Mouse (Mus musculus) hindbrain, embryonic 11.5 days (tissue): ENCODE data around the gene 9930111J21Rik2. TPM values are rescaled to one million over a fixed set of nuclear protein-coding genes. Genes with fewer than 3 reads are reported as not detected.
"Not testable (repeated sequence)": the region's sequence is repeated elsewhere in the genome, so short reads cannot be mapped to it uniquely, and the experiment has no call there.

Source experiments
- ATAC-seq: fragments of 200-750 bp; cut with Nextera tagmentation; 2 replicates; pipeline ENCODE4 v1.8.0; 2017; ENCODE audit warnings: mild to moderate bottlenecking, moderate TSS enrichment, moderate library complexity; ENCODE audit not compliant: low FRiP score
- DNase-seq: peaks from one replicate; pipeline ENCODE4 v3.0.0-alpha.2; 2015; ENCODE audit warnings: low spot score
- H3K27ac ChIP-seq: fragments of 300-500 bp; sonication (generic); 2 replicates; pipeline ENCODE4 v1.5.1; 2014; ENCODE audit warnings: mild to moderate bottlenecking, low read depth, low read length
- H3K27me3 ChIP-seq: fragments of 300-500 bp; sonication (generic); 2 replicates; pipeline ENCODE4 v1.6.1; 2014; ENCODE audit warnings: mild to moderate bottlenecking, low read length, moderate library complexity, mixed read lengths; ENCODE audit not compliant: control insufficient read depth, insufficient read depth
- H3K36me3 ChIP-seq: fragments of 300-500 bp; sonication (generic); 2 replicates; pipeline ENCODE4 v1.6.1; 2014; ENCODE audit warnings: mild to moderate bottlenecking, low read length, moderate library complexity, mixed read lengths; ENCODE audit not compliant: control insufficient read depth, insufficient read depth
- H3K4me1 ChIP-seq: fragments of 300-500 bp; sonication (generic); replicated peaks from 2 replicates; pipeline ENCODE4 v1.6.1; 2014; ENCODE audit warnings: low read length, mixed read lengths; ENCODE audit not compliant: control insufficient read depth, insufficient read depth
- H3K4me2 ChIP-seq: fragments of 300-500 bp; sonication (generic); replicated peaks from 2 replicates; pipeline ENCODE4 v1.6.1; 2014; ENCODE audit warnings: mild to moderate bottlenecking, low read depth, low read length
- H3K4me3 ChIP-seq: fragments of 300-500 bp; sonication (generic); 2 replicates; pipeline ENCODE4 v1.5.1; 2014; ENCODE audit warnings: low read depth, low read length
- H3K9ac ChIP-seq: fragments of 300-500 bp; sonication (generic); 2 replicates; pipeline ENCODE4 v1.6.1; 2014; ENCODE audit warnings: low read depth, low read length
- H3K9me3 ChIP-seq: fragments of 300-500 bp; sonication (generic); 2 replicates; pipeline ENCODE4 v1.6.1; 2016; ENCODE audit warnings: low read length; ENCODE audit not compliant: control insufficient read depth
- WGBS: fragments of 180-500 bp; shearing (Covaris S2); extraction: QIAGEN DNeasy Blood & Tissue Kit; methylation state at CpG from one replicate; pipeline ENCODE4 v1.1.7; 2014; 5-methylcytosine and 5-hydroxymethylcytosine counted together
- polyA plus RNA-seq: library from polyadenylated mRNA; unstranded; fragments of >200 nt; fragmentation: Nextera tagmentation; extraction: Ambion mirVana; gene quantifications from 2 replicates; pipeline ENCODE4 v1.2.1, GENCODE M21; 2014

Gene 9930111J21Rik2
- polyA plus RNA-seq, 1 experiment from 2014 or later, result 0.11 TPM

GRCm38 (mm10) chr11:48991740-48992520 is 59.1 kb downstream of the 9930111J21Rik2 start, which contains the start of gene Gm12185:
TSS of gene Gm12185 (minus strand) at chr11:48992226.
- H3K4me3 ChIP-seq, DNase-seq, H3K9ac ChIP-seq, H3K9me3 ChIP-seq, H3K36me3 ChIP-seq, H3K27ac ChIP-seq, H3K27me3 ChIP-seq, H3K4me1 ChIP-seq, ATAC-seq, H3K4me2 ChIP-seq: not testable (repeated sequence)
- 72% methylated on average over 4 of the region's 4 CpGs for WGBS

DNA sequence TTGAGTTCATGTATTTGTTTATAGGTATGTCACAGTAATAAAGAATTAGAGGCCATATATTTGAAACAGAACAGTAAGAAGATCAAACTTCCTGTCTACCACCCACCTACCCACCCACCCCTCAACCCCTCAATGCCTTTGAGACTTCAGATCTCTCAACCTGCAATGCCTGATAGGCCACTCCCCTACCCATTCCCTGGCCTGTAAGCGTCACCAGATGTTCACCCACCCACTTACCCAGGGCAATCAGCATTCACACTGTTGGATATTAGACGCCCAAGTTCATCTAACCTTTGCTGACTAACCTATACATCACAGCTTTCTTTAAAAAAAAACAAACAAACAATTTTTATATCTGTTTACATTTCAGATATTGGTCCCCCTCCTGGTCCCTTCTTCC is 61.1 kb downstream of the 9930111J21Rik2 start:
- not testable (repeated sequence) for H3K4me2 ChIP-seq, H3K4me3 ChIP-seq, H3K4me1 ChIP-seq, H3K27ac ChIP-seq, H3K27me3 ChIP-seq, H3K36me3 ChIP-seq, H3K9me3 ChIP-seq, DNase-seq, H3K9ac ChIP-seq, ATAC-seq
- 82% methylated on average over 1 of the region's 2 CpGs for WGBS

- H3K4me3 ChIP-seq, H3K27me3 ChIP-seq, H3K4me1 ChIP-seq, H3K9ac ChIP-seq, H3K4me2 ChIP-seq, H3K36me3 ChIP-seq, H3K9me3 ChIP-seq, H3K27ac ChIP-seq, ATAC-seq, DNase-seq: not testable (repeated sequence)
- WGBS, result 88% methylated on average over 2 of the region's 3 CpGs
These were observed 62.8 kb downstream of the 9930111J21Rik2 start for GRCm38 (mm10) chr11:48988219-48988618.

- not testable (repeated sequence) for H3K27ac ChIP-seq, DNase-seq, H3K4me2 ChIP-seq, H3K27me3 ChIP-seq, H3K36me3 ChIP-seq, H3K9ac ChIP-seq, H3K4me1 ChIP-seq, ATAC-seq, H3K9me3 ChIP-seq, H3K4me3 ChIP-seq
- no CpG with 5 or more reads among the region's 3 CpGs for WGBS
These were observed 68.2 kb downstream of the 9930111J21Rik2 start for GRCm38 (mm10) chr11:48982848-48983247.

DNA sequence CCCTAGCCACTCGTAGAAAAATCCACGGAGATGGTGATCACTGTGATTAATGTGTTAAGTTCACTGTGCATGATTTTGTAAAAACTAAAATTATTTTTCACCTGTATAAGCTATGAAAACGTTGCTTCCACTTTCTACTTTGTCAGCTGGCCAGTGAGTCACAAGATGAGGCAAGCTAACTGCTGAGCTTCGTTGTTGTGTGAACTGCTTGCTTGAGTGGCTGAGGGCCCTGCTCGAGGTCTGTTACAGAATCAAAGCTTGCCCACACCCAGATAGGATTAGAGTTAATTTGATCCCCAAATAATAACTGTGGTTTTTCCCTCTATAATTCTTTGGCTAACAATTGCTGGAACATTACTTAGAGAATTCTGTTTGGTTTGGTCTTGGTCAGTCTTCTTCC is 71.0 kb downstream of the 9930111J21Rik2 start:
- H3K4me2 ChIP-seq, DNase-seq, H3K27ac ChIP-seq, H3K9ac ChIP-seq, H3K9me3 ChIP-seq, H3K4me3 ChIP-seq, H3K27me3 ChIP-seq, H3K4me1 ChIP-seq, H3K36me3 ChIP-seq, ATAC-seq: not testable (repeated sequence)
- WGBS, result no CpG with 5 or more reads among the region's 5 CpGs

DNA sequence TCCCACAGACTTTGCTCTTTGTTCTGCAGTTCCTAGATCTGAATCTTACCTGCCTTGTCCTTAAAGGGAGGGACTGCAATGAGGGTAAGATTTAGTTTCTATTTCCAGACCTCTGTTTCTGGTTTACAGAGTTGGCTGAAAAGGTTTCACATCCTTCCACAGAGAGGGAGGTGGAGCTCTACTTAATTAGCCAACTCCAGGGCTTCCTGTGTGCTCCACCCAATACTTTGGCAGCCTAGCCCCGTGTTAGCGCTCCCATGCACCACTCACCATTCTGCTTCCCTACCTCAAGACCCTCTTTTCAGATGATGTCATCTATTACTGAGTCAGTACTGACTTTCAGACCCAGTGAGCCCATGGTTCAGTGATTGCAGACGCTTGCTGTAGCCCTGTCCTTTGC is 71.8 kb downstream of the 9930111J21Rik2 start, which contains the start of gene 9930111J21Rik1:
Gene 9930111J21Rik1 (minus strand): TSS at position 148 of the 400 bp plus-strand sequence.
- not testable (repeated sequence) for H3K4me2 ChIP-seq, H3K9me3 ChIP-seq, DNase-seq, ATAC-seq, H3K4me3 ChIP-seq, H3K9ac ChIP-seq, H3K27ac ChIP-seq, H3K27me3 ChIP-seq, H3K36me3 ChIP-seq, H3K4me1 ChIP-seq
- WGBS, result no CpG with 5 or more reads among the region's 3 CpGs

DNA sequence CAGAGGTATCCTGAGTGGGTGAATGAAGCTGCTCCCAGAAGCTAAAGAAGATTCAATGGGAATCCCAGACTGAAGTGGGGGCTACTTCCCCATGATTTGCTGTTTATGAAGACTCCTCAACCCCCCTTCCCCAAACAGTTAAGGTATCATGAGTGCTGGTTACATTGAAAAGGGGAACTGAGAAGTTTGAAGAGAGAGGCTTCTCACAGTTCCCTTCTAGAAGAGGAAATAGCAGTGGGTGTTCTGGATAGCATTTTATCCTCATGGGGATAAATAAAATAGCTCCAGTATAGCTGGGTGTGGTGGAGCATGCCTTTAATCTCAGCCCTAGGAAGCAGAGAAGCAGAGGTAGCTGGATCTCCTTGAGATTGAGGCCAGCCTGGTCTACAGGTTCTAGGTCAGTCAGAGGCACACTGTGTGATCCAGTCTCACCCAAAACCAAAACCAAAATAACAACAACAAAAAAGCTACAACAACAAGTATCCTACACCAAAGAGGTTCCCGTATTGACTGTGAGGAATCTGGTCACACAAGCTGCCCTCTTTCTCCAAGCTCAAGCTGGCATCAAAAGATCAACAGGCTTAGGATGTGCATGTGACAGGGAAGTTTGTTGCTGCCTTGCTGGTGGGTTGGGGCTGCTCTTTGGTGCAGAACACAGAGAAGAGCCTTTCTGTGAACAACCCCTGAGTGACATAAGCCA is 72.7 kb downstream of the 9930111J21Rik2 start, which contains the start of gene Olfr56:
Gene Olfr56 (plus strand): TSS at position 650 of the 700 bp plus-strand sequence.
- H3K4me2 ChIP-seq, H3K4me3 ChIP-seq, H3K9me3 ChIP-seq, H3K36me3 ChIP-seq, DNase-seq, H3K27me3 ChIP-seq, H3K27ac ChIP-seq, H3K4me1 ChIP-seq, ATAC-seq, H3K9ac ChIP-seq: not testable (repeated sequence)
- WGBS, result no CpG with 5 or more reads among the region's 1 CpGs

DNA sequence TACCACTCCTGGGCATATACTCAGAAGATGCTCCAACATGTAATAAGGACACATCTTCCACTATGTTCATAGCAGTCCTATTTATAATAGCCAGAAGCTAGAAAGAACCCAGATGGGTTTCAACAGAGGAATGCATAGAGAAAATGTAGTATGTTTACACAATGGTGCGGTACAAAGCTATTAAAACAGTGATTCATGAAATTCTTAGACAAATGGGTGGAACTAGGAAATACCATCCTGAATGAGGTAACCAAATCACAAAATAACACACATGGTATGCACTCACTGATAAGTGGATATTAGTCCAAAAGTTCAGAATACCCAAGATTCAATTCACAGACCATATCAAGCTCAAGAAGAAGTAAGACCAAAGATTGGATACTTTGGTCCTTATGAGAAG is 76.4 kb downstream of the 9930111J21Rik2 start:
- H3K9me3 ChIP-seq, H3K4me3 ChIP-seq, H3K9ac ChIP-seq, H3K4me2 ChIP-seq, DNase-seq, H3K36me3 ChIP-seq, H3K27ac ChIP-seq, H3K27me3 ChIP-seq, ATAC-seq, H3K4me1 ChIP-seq: not testable (repeated sequence)
- WGBS, result no CpG with 5 or more reads among the region's 1 CpGs
